ENCODE assay signal across 16 mouse cellular contexts in genomic region chrX:118814259-118814658, GRCm38 (mm10).
"Had no signal": no experiment of that assay in that cellular context is flagged by ENCODE, and none has a peak within 500 bp of the region (broad histone marks: within the 10 kb centered on the region; RNA-seq: fewer than 3 reads in every experiment).

No protein-coding gene starts in this region.

- DNase-seq: retina, postnatal 1 day; right cerebral cortex, adult 18-20 months; right cerebral cortex, postnatal 14 days; right cerebral cortex, postnatal 25 days; right cerebral cortex, postnatal 4 days; spleen, adult 18-20 months; thymus, adult 18-20 months; thymus, adult 2 months; thymus, postnatal 14 days; thymus, postnatal 25 days; thymus, postnatal 36 days; thymus, postnatal 4 days had no signal

- H3K4me1 ChIP-seq: neural tube, embryonic 13.5 days; neural tube, embryonic 15.5 days; stomach, embryonic 15.5 days had no signal

- H3K9ac ChIP-seq: neural tube, embryonic 13.5 days; neural tube, embryonic 15.5 days; stomach, embryonic 15.5 days had no signal

- H3K9me3 ChIP-seq: neural tube, embryonic 13.5 days; neural tube, embryonic 15.5 days; stomach, embryonic 15.5 days had no signal

- H3K36me3 ChIP-seq: neural tube, embryonic 13.5 days; neural tube, embryonic 15.5 days; stomach, embryonic 15.5 days had no signal

- H3K4me3 ChIP-seq: neural tube, embryonic 13.5 days; neural tube, embryonic 15.5 days; stomach, embryonic 15.5 days had no signal

- H3K27me3 ChIP-seq: neural tube, embryonic 13.5 days; neural tube, embryonic 15.5 days; stomach, embryonic 15.5 days had no signal

- H3K27ac ChIP-seq: neural tube, embryonic 13.5 days; neural tube, embryonic 15.5 days; stomach, embryonic 15.5 days; stomach, postnatal 0 days had no signal
